12 mouse cellular contexts compared by ENCODE assay signal in the genomic region with DNA sequence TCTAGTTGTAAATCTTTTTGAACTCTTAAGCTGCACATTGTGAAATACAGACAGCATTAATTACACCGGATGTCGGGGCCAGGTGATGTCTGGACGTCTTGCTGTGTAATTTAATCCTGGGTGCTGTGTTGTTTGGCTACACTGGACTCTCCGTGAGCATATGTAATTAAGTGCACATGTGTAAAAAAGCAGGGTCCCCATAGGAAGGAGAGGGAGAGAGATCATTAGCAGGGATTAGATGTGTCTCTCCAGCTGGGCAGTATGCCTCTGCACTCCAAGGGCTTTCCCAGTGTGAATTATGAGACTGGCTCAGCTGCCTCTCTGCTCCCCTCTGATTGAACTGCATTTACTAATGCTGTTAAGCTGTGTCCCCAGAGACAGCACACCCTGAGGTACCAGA.
DNase-seq lines count a peak whose midpoint lies in the region; ATAC-seq and TF ChIP-seq lines count a peak whose summit lies in the region.
"Had no signal": no experiment of that assay in that cellular context is flagged by ENCODE, and none has a peak within 500 bp of the region (broad histone marks: within the 10 kb centered on the region; RNA-seq: fewer than 3 reads in every experiment).

No protein-coding gene starts in this region.

- peaks cover 13% of the 10 kb centered on the region for H3K4me1 ChIP-seq in hindbrain, embryonic 16.5 days (ENCODE audit: control insufficient read depth, insufficient read depth, low read depth, low read length)

- H3K9me3 ChIP-seq in hindbrain, embryonic 16.5 days (ENCODE audit: control insufficient read depth, low read length), result no peaks in the 10 kb centered on the region
- H3K9me3 ChIP-seq: heart, embryonic 15.5 days; liver, embryonic 15.5 days had no signal

- H3K4me2 ChIP-seq in hindbrain, embryonic 16.5 days (ENCODE audit: low read length), result no peak overlapping the region
- peak overlapping the region; percentile 13 for H3K4me2 ChIP-seq in myocyte (ENCODE audit: low read depth)
- H3K4me2 ChIP-seq: heart, embryonic 15.5 days; liver, embryonic 15.5 days had no signal

- TF ChIP-seq CTCF in brain, embryonic 14.5 days (IDR thresholded peaks at IDR 0.05; ENCODE audit: borderline replicate concordance, extremely low read depth, insufficient read depth, insufficient read length), result no peak

- H3K79me2 ChIP-seq in myocyte (ENCODE audit: control insufficient read depth, insufficient read depth), result no peaks in the 10 kb centered on the region

- no peak overlapping the region for H3K27ac ChIP-seq in hindbrain, embryonic 16.5 days (ENCODE audit: low read depth, low read length)
- H3K27ac ChIP-seq: heart, embryonic 15.5 days; liver, embryonic 15.5 days had no signal

- no peak overlapping the region for H3K9ac ChIP-seq in hindbrain, embryonic 16.5 days (ENCODE audit: low read depth, low read length)
- H3K9ac ChIP-seq: heart, embryonic 15.5 days; liver, embryonic 15.5 days had no signal

- TF ChIP-seq POLR2A in brain, embryonic 14.5 days (IDR thresholded peaks at IDR 0.05; ENCODE audit: borderline replicate concordance, extremely low read depth, insufficient read depth, insufficient read length, poor library complexity, severe bottlenecking), result no peak
- TF ChIP-seq POLR2A in myocyte (IDR thresholded peaks at IDR 0.05; ENCODE audit: insufficient read length, low read depth), result no peak

- H3K36me3 ChIP-seq in hindbrain, embryonic 16.5 days (ENCODE audit: control insufficient read depth, insufficient read depth, low read length), result no peaks in the 10 kb centered on the region
- H3K36me3 ChIP-seq in myocyte (ENCODE audit: control insufficient read depth, insufficient read depth), result no peaks in the 10 kb centered on the region
- H3K36me3 ChIP-seq: heart, embryonic 15.5 days; liver, embryonic 15.5 days had no signal

- H3K4me3 ChIP-seq in hindbrain, embryonic 16.5 days (ENCODE audit: low read length), result no peak overlapping the region
- H3K4me3 ChIP-seq in myocyte, result no peak overlapping the region
- H3K4me3 ChIP-seq: heart, embryonic 15.5 days; liver, embryonic 15.5 days had no signal

- no peaks in the 10 kb centered on the region for H3K27me3 ChIP-seq in hindbrain, embryonic 16.5 days (replicated peaks; ENCODE audit: control insufficient read depth, insufficient read depth, low read length)
- H3K27me3 ChIP-seq in myocyte (ENCODE audit: control insufficient read depth, insufficient read depth, insufficient read length), result no peaks in the 10 kb centered on the region
- H3K27me3 ChIP-seq: heart, embryonic 15.5 days; liver, embryonic 15.5 days had no signal

- peak; percentile 81 for DNase-seq in brain, embryonic 14.5 days (ENCODE audit: low read depth)
- DNase-seq in fat pad, adult 2 months (ENCODE audit: extremely low read depth, low read depth, low spot score), result peak; percentile 18
- DNase-seq in lung, postnatal 14 days, result no peak
- DNase-seq in cerebellum, adult 11-12 months, result no peak
- no peak for DNase-seq in adrenal gland, postnatal 36 days
- DNase-seq: gastrocnemius, postnatal 14 days; kidney, adult 2 months had no signal

- no peak overlapping the region for H3ac ChIP-seq in myocyte (ENCODE audit: control insufficient read depth, insufficient read length)

- ATAC-seq in hindbrain, embryonic 16.5 days, result peak; percentile 24; the same call in 1 of the 2 replicates
- no peak for ATAC-seq in megakaryocyte-erythroid progenitor cell, adult 5-6 weeks (replicated peaks; ENCODE audit: low FRiP score, low TSS enrichment, poor library complexity, severe bottlenecking)

- WGBS in hindbrain, embryonic 16.5 days, result 24% methylated on average over 4 of the region's 4 CpGs

TF ChIP-seq in myocyte, 11 proteins besides CTCF, POLR2A, EP300 and RAD21:
- TF ChIP-seq TCF12 (IDR thresholded peaks at IDR 0.05; ENCODE audit: insufficient read depth, poor library complexity, severe bottlenecking) (no peak), POLR2AphosphoS2 (IDR thresholded peaks at IDR 0.05; ENCODE audit: insufficient read length, low read depth) (no peak), CEBPB (IDR thresholded peaks at IDR 0.05; ENCODE audit: insufficient read depth, poor library complexity, severe bottlenecking) (peak; percentile 60; the same call in 1 of the 2 replicates), TCF3 (IDR thresholded peaks at IDR 0.05; ENCODE audit: insufficient read length, low read depth) (no peak), MAX (IDR thresholded peaks at IDR 0.05; ENCODE audit: low read depth) (no peak), REST (IDR thresholded peaks at IDR 0.05; ENCODE audit: insufficient read depth, insufficient read length) (no peak), USF1 (IDR thresholded peaks at IDR 0.05; ENCODE audit: low read depth) (no peak), SRF (IDR thresholded peaks at IDR 0.05; ENCODE audit: control insufficient read depth, insufficient read length, low read depth) (no peak)

Comparison
In these comparisons a context has a peak if more than half of its experiments do, and no peak if none do; other contexts are left out.
1. DNase-seq: peak in brain, embryonic 14.5 days (single experiment) and fat pad, adult 2 months (single experiment); none in lung, postnatal 14 days (single experiment), cerebellum, adult 11-12 months (single experiment) and adrenal gland, postnatal 36 days (0 of 2).